Mouse (Mus musculus): ENCODE measurements around the gene Vmn1r20. TPM values are rescaled to one million over a fixed set of nuclear protein-coding genes. Genes with fewer than 3 reads are reported as not detected.
"Not testable (repeated sequence)": the region's sequence is repeated elsewhere in the genome, so short reads cannot be mapped to it uniquely, and the experiment has no call there.

Vmn1r20 gene
- not detected in 2 replicates for polyA plus RNA-seq (2015; fragmentation: Nextera tagmentation; extraction: Ambion mirVana)

DNA sequence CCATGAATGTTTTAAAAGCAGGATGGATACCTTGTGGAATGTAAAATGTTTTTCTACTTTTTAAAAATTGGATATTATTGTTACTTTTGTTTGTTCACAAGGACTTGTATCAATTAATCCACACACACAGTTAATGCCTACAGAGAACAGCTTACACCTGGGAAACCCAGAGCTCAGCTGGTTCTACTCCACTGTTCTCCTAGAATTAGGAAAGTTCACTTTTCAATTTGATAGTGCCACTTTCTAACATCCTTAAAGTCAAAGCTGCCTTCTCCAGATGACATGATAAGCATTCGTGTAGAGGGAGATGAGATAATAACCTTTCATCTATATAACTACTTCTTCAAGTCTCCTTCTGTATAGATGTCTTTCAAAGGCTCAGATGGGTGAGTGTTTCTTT lies at the start of gene Vmn1r20:
TSS of gene Vmn1r20 (plus strand) at position 301 of the 400 bp plus-strand sequence.
- no peaks in the 10 kb centered on the region for H3K36me3 ChIP-seq (ENCODE audit: control insufficient read depth, insufficient read depth)
- no peaks in the 10 kb centered on the region for H3K9me3 ChIP-seq (ENCODE audit: control insufficient read depth, low read length)
- H3K27me3 ChIP-seq (replicated peaks; ENCODE audit: control insufficient read depth, insufficient read depth, low read length): no peaks in the 10 kb centered on the region
- no peak within 1 kb of the TSS for H3K4me2 ChIP-seq (ENCODE audit: low read length)
- no peak within 1 kb of the TSS for H3K27ac ChIP-seq (ENCODE audit: low read length)
- WGBS: 83% methylated on average over 1 of the region's 1 CpGs
- no peak within 1 kb of the TSS for H3K9ac ChIP-seq (replicated peaks; ENCODE audit: low read depth, low read length)
- H3K4me1 ChIP-seq (replicated peaks; ENCODE audit: control insufficient read depth, insufficient read depth, low read length): no peaks in the 10 kb centered on the region
- H3K4me3 ChIP-seq (replicated peaks; ENCODE audit: low read length): no peak within 1 kb of the TSS
- ATAC-seq: no peak

DNA sequence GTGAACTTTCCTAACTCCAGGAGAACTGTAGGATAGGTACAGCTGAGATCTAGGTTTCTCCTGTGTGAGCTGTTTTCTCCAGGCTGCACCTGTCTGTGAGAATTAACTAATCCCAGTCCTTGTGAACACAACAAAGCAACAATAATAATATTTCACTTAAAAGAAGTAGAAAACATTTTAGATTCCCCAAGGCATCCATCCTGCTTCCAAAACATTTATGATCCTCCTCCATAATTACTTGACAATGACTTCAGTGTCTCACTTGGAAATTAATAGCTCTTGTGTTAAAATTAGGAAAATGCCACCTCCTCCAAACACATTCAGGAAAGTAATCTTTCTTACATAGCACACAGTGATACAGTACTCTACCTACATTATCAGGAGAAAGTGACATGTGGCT lies 33.0 kb upstream of the Vmn1r20 start, which contains the start of gene Vmn1r18:
TSS of gene Vmn1r18 (minus strand) at position 101 of the 400 bp plus-strand sequence.
- Histone ChIP-seq H3K4me1 (replicated peaks; ENCODE audit: control insufficient read depth, insufficient read depth, low read length) (no peaks in the 10 kb centered on the region), H3K9ac (replicated peaks; ENCODE audit: low read depth, low read length) (no peak within 1 kb of the TSS), H3K36me3 (ENCODE audit: control insufficient read depth, insufficient read depth) (no peaks in the 10 kb centered on the region), H3K27me3 (replicated peaks; ENCODE audit: control insufficient read depth, insufficient read depth, low read length) (no peaks in the 10 kb centered on the region), H3K4me3 (replicated peaks; ENCODE audit: low read length) (no peak within 1 kb of the TSS), H3K27ac (ENCODE audit: low read length) (no peak within 1 kb of the TSS), H3K9me3 (ENCODE audit: control insufficient read depth, low read length) (no peaks in the 10 kb centered on the region), H3K4me2 (ENCODE audit: low read length) (no peak within 1 kb of the TSS)
- ATAC-seq: no peak

DNA sequence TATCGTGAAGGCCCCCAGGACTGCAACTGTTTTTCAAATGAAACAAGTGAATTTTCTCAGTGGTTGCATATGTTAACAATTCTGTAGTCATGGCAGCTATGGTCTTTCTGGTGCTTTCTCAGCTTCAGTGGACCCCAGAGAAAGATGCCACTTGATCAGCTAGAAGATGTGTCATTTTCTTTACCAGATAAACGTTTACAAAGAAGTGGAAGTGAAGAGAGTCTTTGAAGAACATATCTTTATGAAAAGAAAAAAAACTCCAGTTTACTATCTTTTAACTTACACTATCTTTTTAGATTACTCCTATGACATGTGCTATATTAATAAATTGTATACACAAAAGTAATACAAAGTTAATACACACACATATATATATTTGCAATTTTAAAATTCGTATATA lies 25.2 kb upstream of the Vmn1r20 start, which contains the start of gene Vmn1r19:
TSS of gene Vmn1r19 (plus strand) at position 301 of the 400 bp plus-strand sequence.
- not testable (repeated sequence) for H3K27ac ChIP-seq (ENCODE audit: low read length); H3K4me3 ChIP-seq (replicated peaks; ENCODE audit: low read length); H3K4me2 ChIP-seq (ENCODE audit: low read length); H3K4me1 ChIP-seq (replicated peaks; ENCODE audit: control insufficient read depth, insufficient read depth, low read length); ATAC-seq; H3K27me3 ChIP-seq (replicated peaks; ENCODE audit: control insufficient read depth, insufficient read depth, low read length); H3K9ac ChIP-seq (replicated peaks; ENCODE audit: low read depth, low read length); H3K36me3 ChIP-seq (ENCODE audit: control insufficient read depth, insufficient read depth); H3K9me3 ChIP-seq (ENCODE audit: control insufficient read depth, low read length)
- 72% methylated on average over 3 of the region's 3 CpGs for WGBS

DNA sequence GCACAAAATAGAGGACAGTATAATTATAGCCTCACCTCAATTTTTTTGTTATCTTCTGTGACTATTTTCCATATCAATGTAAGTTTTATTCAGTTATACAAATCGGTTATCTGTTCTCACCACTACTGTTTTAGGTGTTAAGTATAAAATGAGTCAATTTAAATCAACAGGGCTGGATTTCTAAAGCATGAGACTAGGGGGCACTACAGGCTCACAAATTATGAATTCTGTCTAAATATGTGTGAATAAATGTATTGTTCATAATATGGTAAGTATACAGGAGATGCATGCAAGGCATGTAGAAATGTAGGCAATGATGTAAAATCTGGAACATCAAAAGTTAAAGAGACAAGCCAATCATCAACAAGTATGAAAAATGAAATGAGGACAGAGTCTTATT lies 2.5 kb downstream of the Vmn1r20 start:
- Histone ChIP-seq H3K27ac (ENCODE audit: low read length) (no peak overlapping the region), H3K9me3 (ENCODE audit: control insufficient read depth, low read length) (no peaks in the 10 kb centered on the region), H3K27me3 (replicated peaks; ENCODE audit: control insufficient read depth, insufficient read depth, low read length) (no peaks in the 10 kb centered on the region), H3K36me3 (ENCODE audit: control insufficient read depth, insufficient read depth) (no peaks in the 10 kb centered on the region), H3K9ac (replicated peaks; ENCODE audit: low read depth, low read length) (no peak overlapping the region), H3K4me1 (replicated peaks; ENCODE audit: control insufficient read depth, insufficient read depth, low read length) (no peaks in the 10 kb centered on the region), H3K4me2 (ENCODE audit: low read length) (no peak overlapping the region), H3K4me3 (replicated peaks; ENCODE audit: low read length) (no peak overlapping the region)
- no peak for ATAC-seq
- 84% methylated on average over 1 of the region's 1 CpGs for WGBS

DNA sequence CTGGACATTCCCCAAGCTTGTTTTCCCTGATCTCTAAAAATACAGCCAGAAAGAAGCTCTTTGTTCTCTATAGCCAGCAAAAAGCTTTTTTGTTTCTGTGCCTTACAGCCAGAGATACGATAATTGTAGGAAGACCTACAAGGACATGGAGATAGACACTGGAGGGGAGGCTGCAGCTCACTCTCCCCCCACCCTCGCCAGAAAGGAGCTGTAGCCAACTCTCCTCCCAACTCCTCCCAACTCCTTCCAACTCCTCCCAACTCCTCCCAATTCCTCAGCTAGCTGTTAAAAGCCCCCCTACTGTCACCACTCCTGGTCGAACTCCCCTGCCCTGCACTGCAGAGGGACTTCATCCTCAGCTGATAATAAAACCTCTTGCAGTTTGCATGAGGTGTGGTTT lies 39.4 kb downstream of the Vmn1r20 start:
- not testable (repeated sequence) for H3K4me2 ChIP-seq (ENCODE audit: low read length); ATAC-seq; H3K36me3 ChIP-seq (ENCODE audit: control insufficient read depth, insufficient read depth); H3K4me1 ChIP-seq (replicated peaks; ENCODE audit: control insufficient read depth, insufficient read depth, low read length); H3K27ac ChIP-seq (ENCODE audit: low read length); H3K9me3 ChIP-seq (ENCODE audit: control insufficient read depth, low read length); H3K9ac ChIP-seq (replicated peaks; ENCODE audit: low read depth, low read length); H3K4me3 ChIP-seq (replicated peaks; ENCODE audit: low read length); H3K27me3 ChIP-seq (replicated peaks; ENCODE audit: control insufficient read depth, insufficient read depth, low read length)
- 18% methylated on average over 3 of the region's 3 CpGs for WGBS

Other genes with a start within 250 kb of the Vmn1r20 start
- not detected in 2 replicates for gene Vmn1r13, start 225.6 kb upstream of the Vmn1r20 start, polyA plus RNA-seq (2015; fragmentation: Nextera tagmentation; extraction: Ambion mirVana)
- gene Vmn1r14, start 197.2 kb upstream of the Vmn1r20 start, polyA plus RNA-seq (2015; fragmentation: Nextera tagmentation; extraction: Ambion mirVana): not detected in 2 replicates
- gene Vmn1r15, start 171.0 kb upstream of the Vmn1r20 start, polyA plus RNA-seq (2015; fragmentation: Nextera tagmentation; extraction: Ambion mirVana): not detected in 2 replicates
- not detected in 2 replicates for gene Vmn1r16, start 99.4 kb upstream of the Vmn1r20 start, polyA plus RNA-seq (2015; fragmentation: Nextera tagmentation; extraction: Ambion mirVana)
- gene Vmn1r17, start 65.2 kb upstream of the Vmn1r20 start, polyA plus RNA-seq (2015; fragmentation: Nextera tagmentation; extraction: Ambion mirVana): not detected in 2 replicates
- gene Vmn1r18, start 33.1 kb upstream of the Vmn1r20 start, polyA plus RNA-seq (2015; fragmentation: Nextera tagmentation; extraction: Ambion mirVana): not detected in 2 replicates
- gene Vmn1r19, start 25.1 kb upstream of the Vmn1r20 start, polyA plus RNA-seq (2015; fragmentation: Nextera tagmentation; extraction: Ambion mirVana): not detected in 2 replicates
- 8.0 and 8.9 TPM in 2 replicates for gene Ppm1k, start 106.5 kb downstream of the Vmn1r20 start, polyA plus RNA-seq (2015; fragmentation: Nextera tagmentation; extraction: Ambion mirVana)
- gene Herc6, start 152.1 kb downstream of the Vmn1r20 start, polyA plus RNA-seq (2015; fragmentation: Nextera tagmentation; extraction: Ambion mirVana): 1.1 and 1.2 TPM in 2 replicates